Mouse (Mus musculus) gastrocnemius, postnatal 36 days (tissue): ENCODE measurements around the gene Pde4d. TPM values are rescaled to one million over a fixed set of nuclear protein-coding genes. Genes with fewer than 3 reads are reported as not detected.

Experiments
- DNase-seq, 2 experiments: peaks; one replicate each; pipeline ENCODE4 v3.0.0; 2022
- intact Hi-C: fragments of 180-260 bp; cut with DNase I; formaldehyde crosslinking; loops from one replicate; pipeline ENCODE4 v1.15.1; 2025
- total RNA-seq, 2 experiments: library from RNA; stranded (reverse); gene quantifications; 2 replicates each; pipeline ENCODE4 v1.2.3; 2021

Gene Pde4d
- total RNA-seq, 2 experiments from 2014 or later: 190 to 235 TPM

DNA sequence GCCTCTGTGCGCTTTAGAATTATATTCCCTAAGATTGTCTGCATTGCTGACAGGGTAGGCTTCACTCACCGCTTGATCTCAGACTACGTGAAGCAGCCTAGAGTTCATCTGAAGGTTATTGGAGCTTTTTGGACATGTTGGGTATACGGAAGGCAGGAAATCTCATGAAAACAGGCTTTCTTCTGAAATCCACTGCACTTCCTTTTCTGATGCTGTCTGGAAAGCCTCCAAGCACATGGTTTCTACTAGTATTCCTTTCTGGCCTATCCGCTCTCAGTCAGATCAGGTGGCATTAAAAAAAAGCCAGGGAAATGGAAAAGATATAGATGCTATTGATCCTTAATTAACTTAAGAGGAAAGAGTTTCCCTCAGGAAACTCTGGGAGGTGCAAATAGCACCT, 812.8 kb downstream of the Pde4d start:
- DNase-seq: no peak
- intact Hi-C loops: no loop called here

GRCm38 (mm10) chr13:109263833-109264232, 814.1 kb downstream of the Pde4d start:
- intact Hi-C loops: no loop called here
- no peak for DNase-seq

GRCm38 (mm10) chr13:109268253-109268652, 818.5 kb downstream of the Pde4d start:
- DNase-seq: no peak
- intact Hi-C loops: no loop called here

DNA sequence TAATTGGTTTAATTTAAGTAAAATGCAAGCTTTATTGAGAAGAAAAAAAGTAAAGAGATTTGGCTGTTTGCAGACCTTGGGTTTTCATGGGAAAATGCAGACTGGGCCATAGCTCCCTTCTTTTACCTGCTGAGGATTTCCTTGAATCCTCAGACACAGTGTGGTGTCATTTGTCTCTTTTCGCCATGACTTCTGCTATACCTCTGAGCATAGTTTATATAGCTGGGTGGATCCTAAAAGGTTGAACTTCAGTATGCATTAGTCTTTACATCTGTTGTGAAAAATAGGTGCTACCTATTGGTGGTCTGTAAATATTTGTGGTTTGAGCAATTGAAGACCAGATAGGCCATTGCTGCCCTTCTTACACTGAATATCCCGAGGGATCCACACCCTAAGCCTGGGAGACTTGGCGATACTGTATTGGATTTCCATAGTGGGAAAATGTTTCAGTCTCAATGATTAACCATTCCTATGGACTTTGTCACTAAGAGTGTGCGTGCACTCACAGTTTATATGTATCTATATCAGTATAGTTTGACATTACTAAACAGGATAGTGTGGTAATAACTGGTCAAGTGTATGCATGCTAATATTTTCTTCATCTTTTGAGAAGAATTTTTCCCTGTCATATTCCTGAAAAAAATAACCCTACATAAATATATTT, 819.0 kb downstream of the Pde4d start:
- DNase-seq: no peak
- intact Hi-C loops: no loop called here

GRCm38 (mm10) chr13:109274869-109275268, 825.1 kb downstream of the Pde4d start:
- no peak for DNase-seq
- intact Hi-C loops: loop anchor here (5.0 kb wide), 1 partner anchor 47 kb away; no protein-coding TSS in a partner anchor

GRCm38 (mm10) chr13:109277792-109278191, 828.0 kb downstream of the Pde4d start:
- no peak for DNase-seq
- intact Hi-C loops: loop anchor here (5.0 kb wide), 1 partner anchor 45 kb away; no protein-coding TSS in a partner anchor

DNA sequence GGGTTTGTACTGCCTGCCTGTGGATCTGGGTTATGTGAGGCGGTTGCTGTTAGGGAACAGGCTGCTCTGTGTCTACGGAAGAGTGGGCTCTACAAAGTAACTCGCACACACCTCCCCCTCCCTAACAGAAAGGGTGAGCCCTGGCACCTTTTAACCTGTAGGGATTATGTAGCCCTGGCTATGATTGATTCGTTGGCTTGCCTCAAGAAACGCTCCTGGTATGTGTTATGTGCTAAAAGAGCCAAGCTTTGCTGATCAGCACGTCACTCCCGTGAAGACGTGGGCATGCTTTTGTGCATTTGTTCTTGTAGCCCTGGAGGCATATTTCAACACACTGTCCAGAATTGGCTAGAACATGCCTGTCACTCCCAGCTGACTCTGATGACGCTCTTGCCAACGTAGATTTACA, 828.8 kb downstream of the Pde4d start:
- intact Hi-C loops: loop anchor here (5.0 kb wide), 1 partner anchor 44 kb away; no protein-coding TSS in a partner anchor
- no peak for DNase-seq

DNA sequence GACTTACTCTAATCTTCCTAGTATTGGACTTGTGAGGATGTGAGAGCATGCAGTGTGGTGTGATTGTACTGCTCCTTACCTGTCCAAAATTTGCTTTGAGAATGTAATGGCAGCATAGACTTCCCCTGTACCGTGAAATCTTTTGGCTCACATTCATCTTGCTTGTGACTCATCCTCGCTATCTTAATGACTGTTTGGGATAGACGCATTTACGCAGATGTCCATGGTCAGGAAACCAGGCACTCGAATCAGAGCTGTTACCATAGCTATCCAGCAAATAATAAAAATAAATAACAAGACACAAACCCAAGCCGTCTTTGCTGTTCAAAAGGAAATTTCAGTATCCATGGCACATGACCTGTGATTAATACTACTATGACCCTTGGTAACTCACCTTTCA, 829.5 kb downstream of the Pde4d start:
- intact Hi-C loops: loop anchor here (5.0 kb wide), 1 partner anchor 43 kb away; no protein-coding TSS in a partner anchor
- no peak for DNase-seq

GRCm38 (mm10) chr13:109280433-109280832, 830.7 kb downstream of the Pde4d start:
- no peak for DNase-seq
- intact Hi-C loops: no loop called here

GRCm38 (mm10) chr13:109287465-109287864, 837.7 kb downstream of the Pde4d start:
- DNase-seq: no peak
- intact Hi-C loops: no loop called here

GRCm38 (mm10) chr13:109290922-109291321, 841.2 kb downstream of the Pde4d start:
- intact Hi-C loops: no loop called here
- DNase-seq: no peak

DNA sequence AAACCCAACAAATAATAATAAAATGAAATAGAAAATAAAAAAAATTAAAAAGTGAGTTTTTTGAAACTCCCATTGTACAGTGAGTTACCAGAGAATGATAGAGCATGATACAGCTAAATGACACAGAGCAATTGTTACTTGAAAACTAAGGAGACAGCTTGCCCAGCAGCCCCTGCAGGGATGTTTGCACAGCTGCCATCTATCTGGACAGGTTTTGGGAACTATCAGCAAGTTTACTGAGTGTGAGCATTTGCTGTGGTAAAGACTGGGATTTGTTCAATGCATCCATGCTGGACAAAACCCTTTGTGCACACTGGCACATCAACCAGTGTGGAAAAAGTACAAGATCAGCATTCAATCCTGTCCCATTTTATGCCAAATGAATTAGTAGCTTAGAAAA, 843.3 kb downstream of the Pde4d start:
- DNase-seq: no peak
- intact Hi-C loops: no loop called here

GRCm38 (mm10) chr13:109296347-109297037, 846.7 kb downstream of the Pde4d start:
- no peak for DNase-seq
- intact Hi-C loops: no loop called here

GRCm38 (mm10) chr13:109298852-109299251, 849.1 kb downstream of the Pde4d start:
- intact Hi-C loops: no loop called here
- DNase-seq: no peak

DNA sequence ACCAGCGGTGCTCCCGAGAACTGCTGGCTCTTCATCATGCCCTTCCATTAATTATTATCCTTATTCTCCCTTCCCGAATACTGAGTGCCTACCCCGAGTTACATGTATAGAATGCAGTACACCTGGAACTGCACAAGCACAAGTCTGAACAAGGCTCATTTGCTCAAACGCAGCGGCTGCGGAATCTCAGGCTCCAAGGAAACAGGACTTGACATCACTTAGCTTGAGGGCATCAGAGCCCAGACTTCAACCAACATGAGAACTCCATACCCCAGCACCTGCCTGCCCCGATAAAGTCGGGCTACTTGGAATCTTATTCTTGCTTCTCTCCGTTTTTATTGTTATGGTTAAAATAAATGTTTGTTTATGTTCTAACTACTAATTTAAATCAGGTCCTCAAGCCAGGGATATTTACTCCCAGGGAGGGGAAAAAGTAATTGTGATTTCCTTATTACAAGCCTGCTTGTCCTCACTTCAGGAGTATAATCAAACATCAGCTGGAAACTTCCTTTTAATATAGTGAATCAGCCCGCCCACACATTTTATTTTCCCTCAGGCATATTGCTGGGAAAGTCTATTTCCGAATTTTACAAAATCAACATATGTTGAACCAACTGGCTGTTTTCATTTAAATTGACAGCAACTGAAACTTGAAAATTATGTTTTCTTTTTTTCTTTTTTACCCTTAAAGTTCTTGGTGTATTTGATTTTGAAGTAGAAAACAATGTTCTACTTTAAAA, 849.9 kb downstream of the Pde4d start:
- intact Hi-C loops: no loop called here

GRCm38 (mm10) chr13:109312542-109312941, 862.8 kb downstream of the Pde4d start:
- intact Hi-C loops: no loop called here
- DNase-seq: no peak

More for the DNA sequence above, 849.9 kb downstream of the Pde4d start:
- DNase-seq: no peak

- intact Hi-C loops: no loop called here
- DNase-seq: no peak
These were observed 865.9 kb downstream of the Pde4d start for GRCm38 (mm10) chr13:109315608-109316007.

GRCm38 (mm10) chr13:109317644-109318043, 867.9 kb downstream of the Pde4d start:
- DNase-seq: no peak

DNA sequence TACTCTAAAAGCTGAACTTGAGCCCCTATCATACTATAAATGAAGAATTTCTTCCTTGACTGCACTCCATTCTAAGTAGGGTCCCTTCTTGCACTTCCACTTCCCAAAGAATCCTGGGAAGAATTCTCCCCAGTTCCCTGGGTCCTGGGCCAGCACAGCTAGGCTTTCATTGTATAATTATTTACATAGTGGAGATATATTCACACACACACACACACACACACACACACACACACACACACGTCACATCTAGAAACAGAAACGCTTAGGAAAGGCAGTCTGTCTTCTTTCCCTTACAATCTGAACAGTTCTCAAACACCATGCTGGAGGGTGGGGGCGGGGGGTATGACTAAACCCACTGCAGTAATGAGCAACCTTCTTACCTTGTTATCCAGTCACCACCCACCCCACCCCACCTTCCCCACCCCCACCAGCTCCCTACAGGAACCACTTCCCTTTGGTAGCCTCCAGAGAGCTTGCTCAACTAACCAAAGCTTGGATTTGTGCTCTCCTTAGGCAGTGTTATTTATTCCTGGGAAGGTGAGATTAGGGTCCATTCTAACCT, 868.8 kb downstream of the Pde4d start:
- intact Hi-C loops: no loop called here
- DNase-seq: no peak

More at GRCm38 (mm10) chr13:109317644-109318043, 867.9 kb downstream of the Pde4d start:
- intact Hi-C loops: no loop called here

GRCm38 (mm10) chr13:109326061-109326460, 876.3 kb downstream of the Pde4d start:
- intact Hi-C loops: no loop called here
- DNase-seq: no peak

DNA sequence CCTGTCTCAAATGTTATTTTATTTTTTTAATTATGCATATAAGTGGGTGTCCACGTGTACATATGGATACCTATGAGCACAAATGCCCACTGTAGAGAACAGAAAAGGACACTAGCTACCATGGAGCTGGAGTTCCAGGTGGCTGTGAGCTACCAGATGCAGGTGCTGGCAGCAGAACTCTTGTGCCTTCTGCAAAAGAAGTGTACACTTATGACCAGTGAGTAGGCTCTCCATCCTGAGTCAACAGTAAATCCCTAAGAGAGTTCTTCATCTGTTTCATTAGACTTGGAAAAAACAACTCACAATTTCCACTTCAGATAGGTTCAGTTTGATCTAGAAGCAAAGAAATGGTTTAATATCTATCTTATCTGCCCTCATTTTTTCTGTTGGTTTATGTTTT, 881.8 kb downstream of the Pde4d start:
- intact Hi-C loops: no loop called here
- DNase-seq: no peak
